Mouse (Mus musculus) telencephalon, adult 2 months (tissue): ENCODE results near the gene Ctsk.

Experiments used
- DNase-seq: peaks from one replicate; pipeline ENCODE4 v3.0.0-alpha.2; 2011; ENCODE audit warnings: low read depth, low spot score

Gene Ctsk

GRCm38 (mm10) chr3:95499024-95499423 lies at the start of gene Ctsk:
TSS of gene Ctsk (plus strand) at chr3:95499256.
- DNase-seq: no peak

GRCm38 (mm10) chr3:95450408-95450807 lies 48.6 kb upstream of the Ctsk start:
- peak; percentile 35 for DNase-seq

GRCm38 (mm10) chr3:95450915-95451314 lies 48.1 kb upstream of the Ctsk start:
- DNase-seq: no peak

GRCm38 (mm10) chr3:95456367-95456766 lies 42.7 kb upstream of the Ctsk start:
- DNase-seq: no peak

GRCm38 (mm10) chr3:95457758-95458157 lies 41.3 kb upstream of the Ctsk start:
- no peak for DNase-seq

- DNase-seq: no peak
Measured at GRCm38 (mm10) chr3:95459381-95459780, 39.7 kb upstream of the Ctsk start.

- DNase-seq: no peak
Measured at GRCm38 (mm10) chr3:95463852-95464251, 35.2 kb upstream of the Ctsk start.

GRCm38 (mm10) chr3:95478966-95479365 lies 20.1 kb upstream of the Ctsk start:
- DNase-seq: no peak

GRCm38 (mm10) chr3:95486421-95486820 lies 12.6 kb upstream of the Ctsk start:
- no peak for DNase-seq

GRCm38 (mm10) chr3:95488679-95489078 lies 10.4 kb upstream of the Ctsk start:
- DNase-seq: no peak

- no peak for DNase-seq
Measured at GRCm38 (mm10) chr3:95490238-95490637, 8.8 kb upstream of the Ctsk start.

- DNase-seq: no peak
Measured at GRCm38 (mm10) chr3:95494342-95494741, 4.7 kb upstream of the Ctsk start.

GRCm38 (mm10) chr3:95498229-95498628 lies 827 bp upstream of the Ctsk start:
- no peak for DNase-seq

GRCm38 (mm10) chr3:95499496-95500140 lies 562 bp downstream of the Ctsk start:
- DNase-seq: no peak

- DNase-seq: no peak
Measured at GRCm38 (mm10) chr3:95502312-95502711, 3.3 kb downstream of the Ctsk start.

GRCm38 (mm10) chr3:95509348-95509747 lies 10.3 kb downstream of the Ctsk start:
- DNase-seq: no peak

GRCm38 (mm10) chr3:95511611-95512180 lies 12.6 kb downstream of the Ctsk start:
- no peak for DNase-seq

GRCm38 (mm10) chr3:95516614-95517041 lies 17.6 kb downstream of the Ctsk start:
- DNase-seq: no peak

GRCm38 (mm10) chr3:95517493-95517898 lies 18.4 kb downstream of the Ctsk start:
- peak; percentile 76 for DNase-seq

- no peak for DNase-seq
Measured at GRCm38 (mm10) chr3:95518891-95519290, 19.8 kb downstream of the Ctsk start.

GRCm38 (mm10) chr3:95519315-95519714 lies 20.3 kb downstream of the Ctsk start:
- no peak for DNase-seq

GRCm38 (mm10) chr3:95520100-95520499 lies 21.0 kb downstream of the Ctsk start:
- DNase-seq: no peak

- DNase-seq: no peak
Measured at GRCm38 (mm10) chr3:95521168-95521567, 22.1 kb downstream of the Ctsk start.

GRCm38 (mm10) chr3:95523662-95524061 lies 24.6 kb downstream of the Ctsk start:
- DNase-seq: no peak
